Mouse (Mus musculus): ENCODE measurements around the gene Klri1. TPM values are rescaled to one million over a fixed set of nuclear protein-coding genes. Genes with fewer than 3 reads are reported as not detected.
"Not testable (repeated sequence)": the region's sequence is repeated elsewhere in the genome, so short reads cannot be mapped to it uniquely, and the experiment has no call there.

Gene Klri1
- not detected in 2 replicates for polyA plus RNA-seq (2015; fragmentation: Nextera tagmentation; extraction: Ambion mirVana)

- Histone ChIP-seq H3K4me1 (no peaks in the 10 kb centered on the region), H3K36me3 (no peaks in the 10 kb centered on the region), H3K27ac (no peak within 1 kb of the TSS), H3K27me3 (no peaks in the 10 kb centered on the region), H3K9ac (no peak within 1 kb of the TSS), H3K4me2 (replicated peaks) (no peak within 1 kb of the TSS), H3K9me3 (no peaks in the 10 kb centered on the region), H3K4me3 (no peak within 1 kb of the TSS)
- no peak for ATAC-seq (ENCODE audit: low FRiP score, low read depth)
- WGBS: 88% methylated on average over 4 of the region's 4 CpGs
Measured at GRCm38 (mm10) chr6:129717032-129717431, at the start of gene Klri1. Gene Klri1, minus strand, starts transcription at chr6:129717132.

DNA sequence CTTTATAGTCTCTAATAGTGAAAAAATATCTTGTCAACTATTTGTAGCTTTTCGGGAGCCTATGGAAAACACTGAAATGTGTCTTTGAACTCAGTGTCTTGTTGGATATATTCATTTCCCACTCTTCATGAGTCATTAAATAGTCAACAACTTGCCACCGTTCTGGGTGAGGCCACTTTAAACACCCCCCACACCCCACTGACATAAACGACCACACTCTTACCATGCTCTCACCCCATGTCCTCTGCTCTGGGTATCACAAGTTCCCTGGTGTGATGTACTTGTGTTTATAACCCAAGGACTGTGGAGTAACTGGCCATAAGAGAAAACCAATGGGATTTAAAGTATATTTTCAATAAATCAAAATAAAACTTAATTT lies 30.7 kb upstream of the Klri1 start:
- Histone ChIP-seq H3K27me3 (no peaks in the 10 kb centered on the region), H3K36me3 (no peaks in the 10 kb centered on the region), H3K4me3 (no peak overlapping the region), H3K4me2 (replicated peaks) (no peak overlapping the region), H3K4me1 (no peaks in the 10 kb centered on the region), H3K27ac (no peak overlapping the region), H3K9me3 (peaks cover 12% of the 10 kb centered on the region), H3K9ac (no peak overlapping the region)
- ATAC-seq (ENCODE audit: low FRiP score, low read depth): no peak
- 71% methylated on average over 3 of the region's 3 CpGs for WGBS

DNA sequence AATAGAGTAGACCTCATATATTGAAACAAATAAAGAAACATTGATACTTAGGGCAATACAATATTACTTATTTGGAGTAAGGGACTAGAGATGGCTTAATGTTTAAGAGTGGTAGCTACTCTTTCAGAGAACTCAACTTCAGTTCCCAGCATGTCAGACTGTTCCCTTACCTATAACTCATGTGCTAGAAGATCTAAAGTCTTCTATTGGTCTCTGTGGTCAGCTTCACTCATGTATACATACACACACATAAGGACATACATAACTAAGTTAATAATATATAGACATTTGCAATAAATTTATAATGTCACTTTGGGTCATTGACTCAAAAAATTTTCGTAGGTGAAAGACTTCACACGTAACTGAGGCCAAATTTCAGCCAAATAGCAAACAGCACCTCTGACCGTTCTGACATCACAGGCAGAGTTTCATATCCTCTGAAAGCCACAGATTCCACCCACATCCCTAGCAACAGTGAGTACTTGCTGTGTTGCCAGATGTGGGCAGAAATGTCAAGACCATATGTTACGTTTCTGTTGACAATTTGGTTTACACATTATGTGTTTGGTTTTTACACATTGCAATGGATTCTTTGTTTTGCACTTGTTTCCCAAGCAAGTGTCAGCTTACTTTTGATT lies 30.2 kb upstream of the Klri1 start:
- Histone ChIP-seq H3K27ac (no peak overlapping the region), H3K4me2 (replicated peaks) (no peak overlapping the region), H3K27me3 (no peaks in the 10 kb centered on the region), H3K9me3 (peaks cover 13% of the 10 kb centered on the region), H3K36me3 (no peaks in the 10 kb centered on the region), H3K4me1 (no peaks in the 10 kb centered on the region), H3K4me3 (no peak overlapping the region), H3K9ac (no peak overlapping the region)
- whole genome bisulfite sequencing: 85% methylated on average over 4 of the region's 4 CpGs
- ATAC-seq (ENCODE audit: low FRiP score, low read depth): no peak

DNA sequence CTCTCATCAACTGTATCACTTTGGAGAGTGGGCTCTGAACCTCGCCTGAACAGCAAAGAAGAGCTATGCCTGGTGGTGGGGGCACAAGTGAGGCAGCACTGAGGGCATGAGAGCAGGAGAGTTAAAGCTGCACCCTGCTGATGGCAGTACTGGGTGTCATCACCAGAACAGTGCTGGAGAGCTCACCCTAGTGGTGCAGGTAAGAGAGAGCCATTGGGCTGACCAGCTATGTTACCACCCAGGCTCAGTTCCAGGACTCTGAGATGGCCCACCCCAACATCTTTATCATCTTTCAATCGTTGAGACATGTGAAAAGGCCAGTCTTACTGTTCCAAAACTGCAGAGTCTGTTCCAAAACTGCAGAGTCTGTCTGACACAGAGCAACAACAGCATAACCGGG lies 29.2 kb upstream of the Klri1 start:
- 68% methylated on average over 3 of the region's 3 CpGs for WGBS
- peaks cover 15% of the 10 kb centered on the region for H3K9me3 ChIP-seq
- H3K4me3 ChIP-seq: no peak overlapping the region
- H3K36me3 ChIP-seq: no peaks in the 10 kb centered on the region
- no peak overlapping the region for H3K4me2 ChIP-seq (replicated peaks)
- no peak overlapping the region for H3K9ac ChIP-seq
- no peak for ATAC-seq (ENCODE audit: low FRiP score, low read depth)
- H3K27ac ChIP-seq: no peak overlapping the region
- no peaks in the 10 kb centered on the region for H3K4me1 ChIP-seq
- H3K27me3 ChIP-seq: no peaks in the 10 kb centered on the region

- H3K4me3 ChIP-seq: no peak within 1 kb of the TSS
- H3K27ac ChIP-seq: no peak within 1 kb of the TSS
- H3K9me3 ChIP-seq: 0 out of 2 replicates have a peak, but pooled peaks cover 6% of the 10 kb centered on the region
- no peaks in the 10 kb centered on the region for H3K36me3 ChIP-seq
- H3K27me3 ChIP-seq: no peaks in the 10 kb centered on the region
- no peak within 1 kb of the TSS for H3K4me2 ChIP-seq (replicated peaks)
- no peaks in the 10 kb centered on the region for H3K4me1 ChIP-seq
- WGBS: 67% methylated on average over 2 of the region's 2 CpGs
- no peak for ATAC-seq (ENCODE audit: low FRiP score, low read depth)
- H3K9ac ChIP-seq: no peak within 1 kb of the TSS
Measured at GRCm38 (mm10) chr6:129740069-129740721, 23.3 kb upstream of the Klri1 start, which contains the start of gene Klri2. Gene Klri2, minus strand, starts transcription at chr6:129740484.

DNA sequence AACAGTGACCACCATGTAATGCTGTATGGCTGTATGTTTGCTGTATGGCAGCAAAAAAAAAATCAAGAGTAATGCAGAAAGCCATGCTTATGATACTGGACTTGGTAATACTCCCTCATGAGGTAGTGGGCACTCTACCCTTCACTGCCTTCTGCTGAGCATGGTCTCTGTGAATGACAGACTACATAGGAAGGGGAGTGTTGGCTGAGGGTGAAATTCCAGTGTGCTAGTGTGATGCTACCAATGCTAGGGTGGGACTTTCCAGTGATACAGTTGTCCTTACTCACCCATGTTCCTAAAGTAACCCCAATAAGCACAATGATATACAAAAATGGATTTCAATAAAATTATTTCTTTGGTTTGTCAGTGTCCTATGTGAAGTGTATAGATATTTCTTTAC lies 19.5 kb upstream of the Klri1 start:
- Histone ChIP-seq H3K4me2 (replicated peaks) (no peak overlapping the region), H3K9me3 (no peaks in the 10 kb centered on the region), H3K36me3 (no peaks in the 10 kb centered on the region), H3K27me3 (no peaks in the 10 kb centered on the region), H3K27ac (no peak overlapping the region), H3K4me3 (no peak overlapping the region), H3K9ac (no peak overlapping the region), H3K4me1 (no peaks in the 10 kb centered on the region)
- no peak for ATAC-seq (ENCODE audit: low FRiP score, low read depth)

DNA sequence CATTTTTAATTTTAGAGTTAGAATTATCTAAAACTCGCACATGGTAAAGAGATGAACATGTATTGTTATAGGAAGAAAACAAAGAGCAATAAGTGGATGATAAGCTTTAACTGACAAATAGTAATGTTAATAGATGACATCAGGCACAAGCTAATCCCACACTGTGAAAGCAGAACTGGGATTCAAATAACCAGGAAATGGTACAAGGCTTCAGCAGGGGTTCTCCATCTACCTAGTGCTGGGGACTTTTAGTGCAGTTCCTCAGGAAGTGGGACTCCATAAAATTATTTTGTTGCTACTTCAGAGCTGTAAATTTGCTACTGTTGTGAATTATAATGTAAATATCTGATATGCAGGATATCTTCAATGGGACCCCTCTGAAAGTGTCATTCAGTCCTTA lies 10.3 kb upstream of the Klri1 start:
- Histone ChIP-seq H3K36me3 (no peaks in the 10 kb centered on the region), H3K4me2 (replicated peaks) (no peak overlapping the region), H3K9ac (no peak overlapping the region), H3K4me3 (no peak overlapping the region), H3K27ac (no peak overlapping the region), H3K27me3 (no peaks in the 10 kb centered on the region), H3K4me1 (no peaks in the 10 kb centered on the region), H3K9me3 (no peaks in the 10 kb centered on the region)
- no peak for ATAC-seq (ENCODE audit: low FRiP score, low read depth)
- 84% methylated on average over 1 of the region's 1 CpGs for WGBS

DNA sequence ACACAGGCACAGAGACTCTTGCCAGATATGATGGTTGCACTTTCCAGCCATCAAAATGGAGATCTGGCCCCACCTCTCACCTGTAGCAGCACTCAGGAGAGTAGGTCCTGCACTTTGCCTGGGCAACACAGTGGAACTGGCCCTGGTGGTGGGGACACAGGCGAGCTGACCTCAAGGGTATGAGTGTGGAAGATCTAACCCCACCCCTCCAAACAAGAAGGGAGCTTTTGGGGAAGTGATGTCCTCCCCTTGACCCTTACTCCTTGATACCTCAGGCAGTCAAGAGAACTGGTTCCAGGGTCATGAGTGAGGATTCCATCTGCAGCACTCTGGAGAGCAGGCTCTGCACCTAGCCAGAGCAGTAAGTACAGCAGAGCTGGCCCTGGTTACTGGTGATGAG lies 4.5 kb upstream of the Klri1 start:
- H3K27me3 ChIP-seq: no peaks in the 10 kb centered on the region
- no peaks in the 10 kb centered on the region for H3K4me1 ChIP-seq
- no peak overlapping the region for H3K9ac ChIP-seq
- H3K4me2 ChIP-seq (replicated peaks): no peak overlapping the region
- H3K4me3 ChIP-seq: no peak overlapping the region
- H3K36me3 ChIP-seq: no peaks in the 10 kb centered on the region
- H3K27ac ChIP-seq: no peak overlapping the region
- WGBS: 58% methylated on average over 1 of the region's 1 CpGs
- H3K9me3 ChIP-seq: no peaks in the 10 kb centered on the region
- no peak for ATAC-seq (ENCODE audit: low FRiP score, low read depth)

DNA sequence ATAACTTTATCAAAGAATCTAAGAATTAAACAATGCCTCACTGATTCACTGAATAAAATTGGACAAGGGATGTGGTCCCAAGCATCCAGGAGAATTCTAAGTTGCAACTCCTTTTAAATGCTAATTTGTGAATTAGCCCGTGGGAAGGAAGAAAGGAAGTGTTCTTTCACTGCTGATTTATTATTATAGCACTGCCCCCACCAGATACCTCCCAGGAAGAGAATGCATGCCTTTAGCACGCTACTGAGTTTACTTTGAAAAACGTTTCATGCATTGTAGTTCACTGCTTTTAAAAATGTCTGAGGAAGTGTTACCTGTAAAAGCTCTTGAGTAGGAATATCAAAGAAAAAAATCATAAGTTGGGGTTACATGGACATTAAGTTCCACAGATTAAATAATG lies 3.6 kb upstream of the Klri1 start:
- ATAC-seq (ENCODE audit: low FRiP score, low read depth): no peak
- no peak overlapping the region for H3K27ac ChIP-seq
- H3K4me3 ChIP-seq: no peak overlapping the region
- H3K9me3 ChIP-seq: no peaks in the 10 kb centered on the region
- H3K36me3 ChIP-seq: no peaks in the 10 kb centered on the region
- H3K4me2 ChIP-seq (replicated peaks): no peak overlapping the region
- whole genome bisulfite sequencing: 14% methylated on average over 3 of the region's 3 CpGs
- H3K27me3 ChIP-seq: no peaks in the 10 kb centered on the region
- H3K4me1 ChIP-seq: no peaks in the 10 kb centered on the region
- H3K9ac ChIP-seq: no peak overlapping the region

GRCm38 (mm10) chr6:129713566-129713965 lies 3.4 kb downstream of the Klri1 start:
- H3K4me3 ChIP-seq: no peak overlapping the region
- H3K36me3 ChIP-seq: no peaks in the 10 kb centered on the region
- no peak overlapping the region for H3K9ac ChIP-seq
- H3K4me1 ChIP-seq: no peaks in the 10 kb centered on the region
- no peak for ATAC-seq (ENCODE audit: low FRiP score, low read depth)
- H3K4me2 ChIP-seq (replicated peaks): no peak overlapping the region
- H3K27ac ChIP-seq: no peak overlapping the region
- no peaks in the 10 kb centered on the region for H3K27me3 ChIP-seq
- WGBS: 33% methylated on average over 1 of the region's 1 CpGs
- no peaks in the 10 kb centered on the region for H3K9me3 ChIP-seq

DNA sequence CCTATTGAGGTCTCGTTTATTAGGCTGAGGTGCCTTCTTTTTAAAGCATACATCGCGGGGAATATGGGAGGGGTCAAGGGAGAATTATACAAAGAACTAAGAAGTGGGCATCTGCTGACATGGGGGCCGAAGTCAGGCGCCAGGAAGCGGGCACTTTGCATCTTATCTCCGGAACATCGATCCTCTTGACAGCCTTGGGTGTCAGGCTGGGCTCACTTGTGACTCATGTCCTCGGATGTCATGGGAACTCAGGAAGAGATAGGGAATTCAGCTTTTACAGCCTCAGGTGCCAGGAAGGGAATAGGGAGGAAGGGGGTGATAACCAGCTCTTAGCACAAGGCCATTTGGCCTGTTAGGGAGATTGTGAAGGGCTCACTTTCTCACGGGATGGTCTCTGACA lies 25.5 kb downstream of the Klri1 start:
- not testable (repeated sequence) for ATAC-seq (ENCODE audit: low FRiP score, low read depth); H3K27ac ChIP-seq
- WGBS: 67% methylated on average over 10 of the region's 10 CpGs

GRCm38 (mm10) chr6:129680379-129680778 lies 36.6 kb downstream of the Klri1 start:
- Histone ChIP-seq H3K4me3 (no peak overlapping the region), H3K36me3 (no peaks in the 10 kb centered on the region), H3K4me2 (replicated peaks) (no peak overlapping the region), H3K9ac (no peak overlapping the region), H3K4me1 (no peaks in the 10 kb centered on the region), H3K27me3 (no peaks in the 10 kb centered on the region), H3K9me3 (no peaks in the 10 kb centered on the region), H3K27ac (no peak overlapping the region)
- ATAC-seq (ENCODE audit: low FRiP score, low read depth): no peak
- WGBS: 47% methylated on average over 1 of the region's 1 CpGs

More for the DNA sequence above, 25.5 kb downstream of the Klri1 start:
- H3K36me3 ChIP-seq; H3K4me1 ChIP-seq; H3K9me3 ChIP-seq; H3K9ac ChIP-seq; H3K4me2 ChIP-seq (replicated peaks); H3K27me3 ChIP-seq; H3K4me3 ChIP-seq: not testable (repeated sequence)

DNA sequence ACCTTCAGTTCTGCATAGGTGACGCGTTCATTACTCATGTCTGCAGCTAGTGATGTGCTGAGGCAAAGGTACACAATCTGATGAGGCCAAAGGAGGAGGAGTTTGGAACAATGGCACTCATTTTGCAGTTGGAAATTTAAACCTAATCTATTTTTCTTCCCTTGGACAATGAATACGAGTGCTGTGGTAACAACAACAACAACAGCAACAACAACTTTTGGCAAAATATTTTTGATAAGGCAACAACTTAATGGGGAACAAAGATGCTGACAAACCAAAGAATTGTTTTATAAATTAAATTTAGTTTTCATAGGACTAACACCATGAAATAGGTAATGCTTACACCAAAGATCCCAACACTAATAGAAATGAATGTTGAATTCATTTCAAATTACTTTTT lies 38.1 kb downstream of the Klri1 start, which contains the start of gene Klrc1:
TSS of gene Klrc1 (minus strand) at position 101 of the 400 bp plus-strand sequence.
- WGBS: 82% methylated on average over 3 of the region's 3 CpGs
- ATAC-seq (ENCODE audit: low FRiP score, low read depth): no peak
- Histone ChIP-seq H3K9ac (no peak within 1 kb of the TSS), H3K9me3 (no peaks in the 10 kb centered on the region), H3K4me1 (no peaks in the 10 kb centered on the region), H3K27ac (no peak within 1 kb of the TSS), H3K36me3 (no peaks in the 10 kb centered on the region), H3K4me2 (replicated peaks) (no peak within 1 kb of the TSS), H3K4me3 (no peak within 1 kb of the TSS), H3K27me3 (no peaks in the 10 kb centered on the region)
